Mouse (Mus musculus) mouse trophoblast stem cell (cell line): ENCODE data around the gene Fam102a.

Experiments
- in situ Hi-C, 2 experiments: fragments of 300-500 bp; cut with MseI, MboI; formaldehyde crosslinking; loops; 2 replicates in 1 of 2; 3 replicates in 1 of 2; pipeline ENCODE4 v1.15.1; 2025

Gene Fam102a

DNA sequence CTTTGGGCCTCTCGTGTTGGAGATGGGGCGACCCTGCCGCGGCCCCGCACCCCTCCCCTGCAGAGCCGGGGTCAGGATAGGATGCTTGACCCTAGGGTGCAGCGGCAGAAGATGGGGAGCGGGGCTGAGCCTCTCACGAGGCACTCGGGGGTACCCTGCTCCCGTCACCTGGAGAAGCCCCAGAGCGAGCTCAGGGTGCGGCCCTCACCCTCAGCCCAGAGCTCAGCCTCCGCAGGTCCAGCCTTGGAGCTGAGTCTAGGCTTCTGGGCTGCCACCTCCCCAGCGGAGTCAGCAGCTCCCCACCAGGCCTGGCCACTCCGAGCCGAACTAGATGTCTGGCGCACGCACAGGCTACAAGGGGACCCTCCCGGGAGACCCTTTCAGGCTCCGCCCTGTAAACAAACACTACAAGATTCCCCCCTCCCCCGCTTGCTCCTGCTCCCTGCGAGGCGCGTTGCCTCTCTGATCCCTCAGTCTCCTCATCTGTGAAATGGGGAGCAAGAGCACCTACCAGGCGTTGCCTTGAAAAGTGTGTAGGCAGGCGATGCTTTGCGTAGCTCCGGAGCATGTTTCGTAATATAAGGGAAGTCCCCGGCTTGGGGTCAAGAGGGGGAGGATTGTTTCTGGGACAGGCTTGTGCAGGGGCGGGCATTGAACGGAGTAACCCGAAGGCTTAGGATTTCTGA is 72.3 kb downstream of the Fam102a start:
- in situ Hi-C loops, result no loop called here

DNA sequence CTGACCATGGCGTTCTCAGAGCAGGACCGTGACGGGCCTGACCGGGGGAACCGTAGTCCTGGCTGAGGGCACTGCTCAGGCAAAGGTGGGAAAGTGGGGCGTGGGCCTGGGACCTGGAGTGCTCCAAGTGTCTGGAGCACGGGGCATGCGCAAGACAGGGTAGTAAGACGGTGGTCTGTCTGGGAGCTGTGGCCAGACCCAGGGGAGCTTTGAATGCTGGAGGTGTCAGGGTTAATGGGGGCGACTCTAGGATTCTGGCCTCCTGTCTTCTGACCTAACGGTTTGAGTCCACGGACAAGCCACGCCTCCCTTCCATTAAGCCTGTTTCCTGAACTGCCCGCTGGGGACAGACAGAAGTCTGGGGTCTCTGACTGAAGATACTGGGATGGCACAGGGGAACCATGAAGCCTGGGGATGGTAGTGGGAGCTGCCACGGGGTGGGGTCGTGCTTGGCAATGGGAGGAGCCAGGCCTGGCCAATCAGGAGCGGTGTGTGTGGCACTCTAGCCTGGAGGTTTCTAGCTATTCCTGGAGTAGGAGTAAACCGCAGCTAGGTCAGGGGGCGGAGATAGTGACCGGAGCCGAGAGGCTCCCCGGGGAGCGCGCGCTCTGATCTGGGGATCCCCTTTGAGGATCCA is 73.1 kb downstream of the Fam102a start:
- in situ Hi-C loops, result no loop called here

DNA sequence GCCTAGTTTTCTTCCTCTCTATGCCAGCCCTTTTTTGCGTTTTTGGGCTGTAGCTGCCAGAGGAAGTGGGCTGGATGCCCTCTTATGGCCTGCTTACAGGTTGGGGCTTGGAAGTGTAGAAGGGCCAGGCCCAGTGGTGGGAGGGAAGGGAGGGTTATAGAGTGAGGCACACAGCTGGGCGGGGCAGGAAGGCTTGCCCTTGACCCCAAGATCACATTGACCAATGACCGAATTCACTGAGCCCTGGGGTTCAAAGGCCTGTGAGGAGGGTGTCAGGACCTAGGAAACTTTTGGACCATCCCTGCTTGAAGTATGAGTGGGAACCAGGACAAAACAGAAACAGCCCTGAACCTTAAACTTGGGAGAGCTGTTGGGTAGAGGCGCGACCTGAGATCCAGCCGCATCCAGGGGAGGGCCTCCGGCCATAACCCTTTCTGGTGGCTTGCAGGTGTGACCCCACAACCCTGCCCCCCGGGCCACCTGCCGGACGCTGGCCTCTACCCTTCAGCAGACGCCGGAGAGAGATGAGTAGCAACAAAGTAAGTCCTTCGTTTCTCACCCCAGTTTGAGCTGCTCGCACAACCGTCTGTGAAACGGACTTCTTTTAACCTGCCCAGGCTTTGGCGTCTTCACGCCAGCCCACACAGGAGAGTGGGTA is 73.8 kb downstream of the Fam102a start:
- in situ Hi-C loops, result no loop called here

DNA sequence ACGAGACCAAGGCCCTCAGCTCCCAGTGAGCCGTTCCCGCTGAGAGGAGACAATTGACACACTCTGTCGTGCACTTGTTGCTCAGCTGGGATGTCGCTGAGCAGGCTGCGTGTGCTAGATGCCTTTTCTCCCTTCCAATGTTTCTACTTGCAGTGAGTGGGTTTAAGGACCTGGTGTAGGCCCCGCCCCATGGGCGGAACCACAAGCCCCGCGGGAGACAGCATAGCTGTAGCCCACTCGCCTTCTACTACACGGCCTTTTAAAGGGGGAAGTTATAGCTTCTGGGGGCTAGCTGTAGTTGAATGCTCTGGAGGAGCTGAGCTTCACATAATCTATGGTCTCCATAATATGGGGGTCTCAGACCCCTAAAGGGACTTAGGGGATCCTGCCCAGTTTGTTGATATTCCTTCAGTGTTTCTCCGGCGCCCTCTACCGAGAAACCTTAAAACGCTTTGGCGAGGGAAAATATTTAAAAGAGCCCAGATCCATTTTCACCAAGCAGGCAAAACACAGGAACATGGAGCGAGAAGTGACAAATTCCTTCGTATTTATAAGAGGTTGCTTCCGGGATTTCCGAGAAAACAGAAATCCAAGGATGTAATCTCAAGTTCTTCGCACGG is 75.6 kb downstream of the Fam102a start:
- in situ Hi-C loops, result no loop called here

DNA sequence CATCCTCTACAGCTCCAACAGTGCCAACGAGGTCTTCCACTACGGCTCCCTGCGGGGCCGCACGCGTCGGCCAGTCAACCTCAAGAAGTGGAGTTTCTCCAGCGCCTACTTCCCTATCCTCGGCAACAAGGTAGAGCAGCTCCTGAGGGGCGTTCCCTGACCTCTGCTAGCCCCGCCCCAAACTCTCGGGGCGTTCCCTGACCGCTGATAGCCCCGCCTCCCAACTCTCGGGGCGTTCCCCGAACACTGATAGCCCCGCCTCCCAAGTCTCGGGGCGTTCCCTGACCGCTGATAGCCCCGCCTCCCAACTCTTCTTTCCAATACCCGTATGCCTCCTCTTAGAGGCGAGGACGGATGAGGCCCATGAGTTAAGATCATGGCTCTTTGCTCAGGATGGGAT is 77.1 kb downstream of the Fam102a start:
- in situ Hi-C loops, result no loop called here

DNA sequence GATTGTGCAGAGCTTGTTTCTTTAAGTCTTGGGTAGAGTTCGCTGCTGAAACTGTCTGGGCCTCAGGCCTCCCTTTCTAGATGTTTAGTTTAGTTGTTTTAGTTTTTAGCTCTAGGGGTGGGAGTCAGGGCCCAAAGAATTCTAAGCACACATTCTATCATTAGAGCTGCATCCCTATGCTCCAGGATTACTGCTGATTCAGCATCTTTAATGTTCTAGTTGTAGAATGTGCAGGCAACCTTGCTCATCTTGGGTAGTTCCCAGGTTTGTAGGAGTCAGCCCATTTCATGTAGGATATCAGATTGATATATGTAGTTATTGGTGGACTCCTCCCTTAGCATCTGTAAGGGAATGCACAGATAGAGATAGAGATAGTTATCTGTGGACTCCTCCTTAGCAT is 82.0 kb downstream of the Fam102a start:
- in situ Hi-C loops, result no loop called here

DNA sequence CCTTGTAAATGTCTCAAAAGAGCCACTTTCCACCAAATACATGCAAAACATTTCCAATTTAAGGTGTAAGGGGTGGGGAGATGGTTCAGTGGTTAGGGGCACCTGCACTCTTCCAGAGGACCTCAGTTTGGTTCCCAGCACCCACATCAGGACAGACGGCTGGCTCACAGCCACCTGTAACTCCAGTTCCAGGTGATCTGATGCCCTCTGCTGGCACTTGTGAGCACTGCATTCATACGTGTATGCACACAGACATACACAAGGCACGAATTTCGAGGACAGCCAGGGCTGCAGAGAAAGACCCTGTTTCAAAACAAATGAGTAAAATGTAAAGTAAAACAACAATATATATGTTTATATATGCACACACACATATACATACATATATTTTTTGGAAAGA is 82.5 kb downstream of the Fam102a start:
- in situ Hi-C loops, result no loop called here

DNA sequence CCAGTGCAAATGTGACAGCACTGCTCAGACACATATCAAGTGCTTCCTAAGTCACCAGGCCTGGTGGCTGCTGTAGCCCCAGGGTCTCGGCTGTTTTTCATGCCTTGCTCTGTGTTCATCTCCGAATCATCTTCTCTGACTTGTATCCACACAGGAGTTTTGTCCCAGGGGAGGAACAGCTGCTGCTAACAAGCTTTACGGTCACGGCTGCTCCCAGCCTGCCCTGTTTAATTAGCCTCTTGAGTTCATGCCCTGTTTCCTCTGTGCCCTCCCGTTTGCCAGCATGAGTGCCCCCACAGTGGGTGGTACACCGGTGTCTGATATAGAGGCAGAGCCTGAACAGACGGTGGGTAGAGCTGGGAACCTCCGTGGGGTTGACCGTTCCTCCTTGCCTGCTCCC is 82.9 kb downstream of the Fam102a start:
- in situ Hi-C loops, result no loop called here
